Mouse (Mus musculus) retina, postnatal 1 day (tissue): ENCODE results near the gene Sel1l.
A peak's percentile ranks its signal among the peaks of the same experiment; 100 is the strongest.

Experiments
- DNase-seq: peaks from one replicate; pipeline ENCODE4 v3.0.0-alpha.2; 2012

The Sel1l gene

DNA sequence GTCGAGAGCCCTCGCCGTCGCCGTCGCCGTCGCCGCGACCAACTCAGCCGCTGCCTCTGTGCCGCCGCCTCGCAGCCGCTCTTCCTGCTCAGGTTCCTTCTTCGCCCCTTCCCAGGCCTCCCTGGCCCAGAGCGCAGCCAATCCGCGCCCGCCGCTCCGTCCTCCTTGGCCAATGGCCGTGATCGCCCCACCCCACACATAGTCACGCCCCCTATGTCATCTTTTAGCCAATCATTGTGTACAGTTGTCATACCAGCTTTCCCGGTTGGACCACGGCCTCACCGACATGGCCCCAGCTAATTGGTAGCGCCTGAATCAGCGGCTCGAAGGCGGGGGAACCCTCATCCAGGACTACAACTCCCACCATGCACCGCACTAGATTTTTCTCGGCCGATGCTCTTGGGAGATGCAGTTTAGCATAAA, at the start of gene Sel1l:
Gene Sel1l, minus strand, starts transcription at position 113 of the 423 bp plus-strand sequence.
- peak; percentile 100 for DNase-seq

GRCm38 (mm10) chr12:91892622-91893560, 43.9 kb upstream of the Sel1l start:
- no peak for DNase-seq

DNA sequence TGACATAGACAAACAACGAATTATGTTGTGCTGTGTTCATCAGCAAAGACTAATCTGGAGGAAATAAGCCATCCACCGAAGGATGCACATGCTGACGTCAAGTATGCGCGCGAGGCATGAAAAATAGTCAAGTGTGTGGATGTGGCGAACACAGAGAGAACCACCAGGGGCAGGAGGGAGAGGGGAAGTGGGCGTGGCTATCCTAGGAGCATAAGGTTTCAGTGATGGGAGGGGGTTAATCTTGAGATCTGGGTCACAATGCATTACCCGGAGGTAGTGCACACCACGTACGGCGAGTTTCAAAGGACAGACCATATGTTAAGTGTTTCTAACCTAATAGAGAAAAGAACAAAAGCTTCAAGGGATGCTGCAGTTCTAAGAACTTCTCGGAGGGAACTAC, 31.5 kb upstream of the Sel1l start:
- DNase-seq, result peak; percentile 58

- DNase-seq, result peak; percentile 10
Measured at GRCm38 (mm10) chr12:91878912-91879250, 29.9 kb upstream of the Sel1l start.

- DNase-seq, result peak; percentile 19
Measured at GRCm38 (mm10) chr12:91878056-91878911, 29.3 kb upstream of the Sel1l start.

DNA sequence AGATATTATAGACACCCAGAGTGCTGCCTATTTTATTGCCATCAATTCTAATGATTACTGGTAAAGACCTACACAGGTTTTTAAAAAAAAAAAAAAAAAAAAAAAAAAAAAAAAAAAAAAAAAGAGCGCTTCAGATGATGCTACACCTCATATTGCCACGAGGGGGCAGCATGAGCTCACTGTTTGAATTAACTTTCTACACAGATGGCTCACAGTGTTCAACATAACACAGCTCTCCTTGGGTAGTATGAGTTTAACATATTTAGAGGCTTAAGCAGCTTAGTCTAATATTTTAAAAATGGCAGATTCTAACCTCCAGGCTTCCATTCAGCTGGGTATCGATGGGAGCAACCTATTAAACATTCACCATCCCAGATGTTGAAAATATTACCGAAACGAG, 28.7 kb upstream of the Sel1l start:
- peak; percentile 72 for DNase-seq

DNA sequence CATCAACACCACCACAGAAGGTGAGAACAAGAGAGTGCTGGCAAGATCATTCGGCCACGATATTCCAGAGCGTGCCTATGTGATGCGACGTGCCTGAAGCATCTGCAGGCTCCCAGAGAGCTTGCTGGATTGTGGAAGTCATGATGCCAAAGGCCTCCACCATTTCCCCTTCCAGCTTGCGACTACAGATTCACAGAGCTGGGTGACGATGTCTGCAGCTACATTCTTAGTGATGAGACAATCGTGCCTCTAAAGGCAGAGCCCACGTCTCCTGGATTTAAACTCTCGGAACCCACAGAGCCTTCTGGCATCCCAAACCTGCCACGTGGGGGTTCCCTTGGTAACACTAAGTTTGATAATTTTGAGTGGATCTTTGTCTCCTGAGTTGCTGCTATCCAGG, 21.7 kb upstream of the Sel1l start:
- no peak for DNase-seq

DNA sequence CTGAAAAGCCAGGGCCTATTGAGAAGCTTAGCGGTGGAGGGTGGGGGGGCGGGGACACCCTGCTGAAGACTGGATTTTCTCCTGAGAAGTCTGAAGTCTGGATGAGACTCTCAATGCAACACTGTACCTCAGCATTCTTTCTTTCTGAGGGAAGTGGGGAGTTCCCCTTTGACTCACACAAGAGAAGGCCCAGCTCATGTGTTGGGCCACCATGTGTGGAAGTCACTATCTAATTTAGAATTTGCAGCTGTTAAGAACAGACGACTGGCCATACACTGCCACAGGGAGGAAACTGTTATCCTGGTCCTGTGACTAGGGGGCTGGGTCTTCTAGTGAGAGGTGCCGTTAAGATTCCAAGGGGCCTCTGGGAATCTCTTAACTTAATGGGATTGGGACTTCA, 20.4 kb upstream of the Sel1l start:
- DNase-seq, result no peak

DNA sequence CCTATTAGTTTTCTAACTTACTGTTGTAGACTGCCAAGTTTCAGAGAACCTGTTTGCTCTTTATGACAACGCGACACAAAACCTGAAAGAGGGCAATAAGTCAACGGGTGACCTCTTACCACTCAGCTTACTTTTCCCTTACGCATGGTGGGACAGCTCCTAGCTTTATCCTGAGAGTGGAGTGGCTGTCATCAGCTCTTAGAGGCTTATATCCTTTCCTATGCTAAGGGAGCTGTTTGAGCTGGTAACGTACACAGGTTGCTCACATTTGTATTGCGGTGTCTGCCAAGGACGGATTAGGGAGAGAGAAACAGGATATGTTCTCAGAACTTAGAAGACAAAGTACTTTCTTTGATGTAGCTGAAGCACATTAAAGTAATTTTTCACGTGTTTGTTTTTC, 5.4 kb upstream of the Sel1l start:
- no peak for DNase-seq

DNA sequence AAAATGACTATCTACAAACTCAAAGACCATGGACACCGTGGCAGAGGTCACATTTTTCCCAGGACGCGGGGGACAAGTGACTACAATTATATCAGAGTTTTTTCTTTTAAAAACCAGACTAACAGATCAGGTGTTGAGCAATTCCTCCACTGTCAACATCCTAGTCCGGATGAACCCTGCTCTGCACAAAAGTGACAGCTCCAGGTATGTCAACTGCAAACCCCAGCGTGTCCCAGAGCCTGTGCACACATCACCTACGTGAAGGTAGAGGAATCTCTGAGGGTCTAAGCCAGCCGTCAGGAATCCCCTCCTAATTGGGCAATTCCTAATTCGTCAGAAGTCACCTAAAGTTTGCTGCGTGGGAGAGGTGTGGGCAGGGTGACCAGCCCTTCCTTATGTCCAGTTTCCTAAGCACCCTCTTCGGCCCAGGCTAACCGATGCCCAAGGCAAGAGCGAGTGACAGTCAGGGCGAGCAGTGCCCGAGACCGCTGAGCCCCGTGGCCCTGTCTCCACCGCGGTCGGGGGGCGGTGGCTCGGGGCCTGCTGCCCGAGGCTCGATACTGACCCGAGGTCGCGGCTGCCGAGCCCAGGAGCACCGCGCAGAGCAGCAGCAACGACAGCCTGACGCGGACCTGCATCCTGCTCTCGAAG, 438 bp downstream of the Sel1l start:
- no peak for DNase-seq

DNA sequence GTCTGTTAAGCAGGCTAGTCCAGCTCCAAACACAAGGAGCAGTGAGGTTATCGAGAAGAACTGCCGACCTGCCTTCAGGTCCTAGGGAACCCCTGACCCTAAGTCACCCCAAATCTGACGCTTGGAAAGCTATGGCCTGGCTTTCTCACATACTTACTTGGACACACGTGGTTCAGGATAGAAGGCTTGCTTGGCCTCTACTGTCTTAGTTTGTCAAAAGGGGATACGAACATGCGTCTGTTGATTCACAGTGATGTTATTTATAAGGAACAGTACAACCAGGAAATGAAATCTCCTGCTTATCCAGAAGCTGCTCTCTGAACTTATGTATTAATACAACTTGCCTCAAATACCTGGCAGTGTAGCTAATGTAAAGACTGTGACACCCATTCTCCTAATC, 2.9 kb downstream of the Sel1l start:
- DNase-seq, result no peak

DNA sequence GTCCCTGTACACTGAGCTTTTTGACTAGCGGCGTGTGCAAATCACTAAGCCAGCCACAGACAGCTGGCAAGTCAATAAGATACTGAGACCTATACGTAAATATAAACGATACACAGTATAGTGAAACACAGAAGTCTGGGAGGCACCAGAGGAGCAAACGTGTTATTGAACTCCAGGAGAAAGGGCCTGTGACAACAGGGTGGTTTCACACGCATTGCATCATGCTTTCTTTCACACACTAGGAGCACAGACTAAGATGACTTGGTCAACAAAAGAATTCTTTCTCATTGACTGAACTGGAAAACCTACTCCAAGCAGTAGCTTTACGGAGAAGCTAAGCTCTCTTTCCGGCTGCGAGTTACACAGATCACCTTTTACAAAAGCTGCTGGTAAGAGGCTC, 3.6 kb downstream of the Sel1l start:
- no peak for DNase-seq

GRCm38 (mm10) chr12:91844542-91844941, 4.4 kb downstream of the Sel1l start:
- DNase-seq, result no peak

DNA sequence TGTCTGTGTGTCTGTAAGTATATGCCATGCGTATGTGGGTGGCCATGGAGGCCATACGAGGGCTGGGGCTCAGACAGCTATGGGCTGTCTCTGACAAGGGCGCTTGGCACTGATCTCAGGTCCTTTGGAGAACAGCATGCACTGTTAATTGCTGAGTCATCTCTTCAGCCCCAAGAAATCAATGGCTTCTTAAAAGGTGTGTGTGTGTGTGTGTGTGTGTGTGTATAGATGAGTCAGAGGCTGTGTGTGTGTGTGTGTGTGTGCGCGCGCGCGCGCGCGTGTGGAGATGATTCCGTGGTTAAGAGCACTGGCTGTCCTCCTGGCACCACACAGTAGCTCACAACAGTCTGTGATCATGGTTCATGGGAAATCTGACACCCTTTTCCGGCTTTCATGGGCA, 5.1 kb downstream of the Sel1l start:
- no peak for DNase-seq

DNA sequence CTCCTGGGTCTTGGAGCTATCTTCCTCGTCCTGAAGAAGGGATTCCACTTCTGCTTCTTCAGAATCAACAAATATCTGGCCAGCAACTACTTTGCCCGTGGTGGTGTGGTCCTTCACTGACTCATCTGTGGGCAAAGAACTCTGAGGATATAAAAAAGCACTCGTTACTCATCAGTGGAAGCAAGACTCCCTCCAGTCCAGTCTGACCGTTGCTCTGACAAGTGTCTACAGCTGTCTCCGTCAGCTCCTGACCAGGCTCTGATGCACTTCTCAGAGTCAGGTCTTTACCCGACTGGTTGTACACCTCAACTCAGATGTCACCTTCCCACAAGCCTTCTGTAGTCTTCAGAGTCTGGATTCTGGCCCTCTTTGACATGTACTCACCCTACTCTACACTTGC, 7.2 kb downstream of the Sel1l start:
- DNase-seq, result no peak

GRCm38 (mm10) chr12:91838261-91838660, 10.7 kb downstream of the Sel1l start:
- no peak for DNase-seq

DNA sequence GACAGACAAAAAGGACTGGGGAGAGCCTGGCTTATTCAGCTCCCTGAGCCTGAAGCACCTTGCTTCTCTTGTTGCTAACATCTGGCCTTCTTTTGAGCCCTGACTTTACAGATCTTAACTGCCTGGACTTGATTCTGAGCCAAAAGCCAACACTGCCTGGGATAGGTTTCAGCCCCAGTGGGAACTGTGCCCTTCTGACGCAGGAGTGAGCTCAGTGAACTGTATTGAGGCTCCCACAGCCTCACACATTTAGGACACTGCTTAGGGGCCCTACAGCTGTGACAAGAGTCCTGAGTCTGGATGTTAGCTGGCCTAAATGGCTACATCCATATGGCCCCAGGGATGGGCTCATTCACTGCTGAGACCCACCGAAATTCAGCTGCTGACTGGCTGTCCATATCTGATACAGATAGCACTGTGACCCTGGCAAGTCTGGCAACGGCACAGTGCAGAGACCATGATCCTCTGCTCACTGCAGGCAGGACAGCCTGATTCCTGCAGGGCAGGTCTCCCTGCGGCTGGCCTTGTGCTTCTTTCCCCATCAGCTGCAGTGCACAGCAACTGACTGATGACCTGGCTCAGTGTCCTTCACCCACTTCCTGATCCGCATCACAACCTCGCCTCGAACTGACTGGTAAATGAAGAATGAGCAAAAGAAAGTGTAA, 11.4 kb downstream of the Sel1l start:
- DNase-seq, result peak; percentile 32

DNA sequence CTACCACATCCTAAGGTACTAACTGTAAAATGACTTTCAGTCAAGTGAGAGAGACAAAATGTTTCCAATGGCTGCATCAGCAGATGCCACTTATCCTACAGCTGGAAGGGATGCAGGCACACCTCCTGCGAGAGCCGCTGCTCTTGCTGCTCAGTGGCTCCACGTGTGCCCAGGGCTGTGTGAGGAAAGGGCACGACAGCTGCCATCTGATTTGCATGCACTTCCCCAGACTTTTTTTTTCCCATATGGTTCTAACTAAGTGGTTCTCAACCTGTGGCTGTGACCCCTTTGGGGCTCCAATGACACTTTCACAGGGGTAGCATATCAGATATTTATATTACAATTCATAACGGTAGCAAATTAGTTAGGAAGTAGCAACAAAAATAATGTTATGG, 15.0 kb downstream of the Sel1l start:
- DNase-seq, result no peak

DNA sequence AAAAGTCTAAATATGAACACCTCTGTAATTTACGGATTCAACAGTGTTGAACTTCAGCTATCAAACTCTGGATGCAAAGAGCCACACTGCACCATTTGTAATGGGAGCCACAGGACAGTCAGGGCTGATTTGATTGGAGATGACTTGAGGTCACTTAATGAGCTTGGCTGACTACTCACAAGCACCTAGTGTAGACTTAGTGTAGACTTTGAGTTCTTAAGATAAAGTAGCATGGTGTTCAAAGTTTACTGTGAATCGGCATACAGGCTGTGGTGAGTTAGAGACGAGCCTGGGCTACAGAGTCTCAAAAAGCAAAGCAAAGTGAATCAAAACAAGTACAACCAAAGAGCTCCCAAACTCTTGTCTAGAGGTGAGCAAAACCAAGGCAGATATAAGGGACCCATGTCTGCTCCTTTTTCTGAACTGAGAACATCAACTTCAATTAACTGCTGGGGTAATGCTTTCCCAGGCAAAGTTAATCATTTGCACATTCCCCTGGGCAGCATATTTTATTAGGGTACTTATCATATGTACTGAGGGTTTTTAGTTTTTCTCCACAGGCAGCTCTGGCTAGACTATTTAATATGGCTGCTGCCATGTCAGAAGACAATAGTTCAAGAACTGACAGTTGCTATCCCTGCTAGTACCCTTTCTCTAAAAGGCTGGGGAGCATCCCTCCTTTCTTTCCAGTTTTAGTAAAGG, 15.6 kb downstream of the Sel1l start:
- DNase-seq, result no peak

- DNase-seq, result no peak
Measured at GRCm38 (mm10) chr12:91831410-91831809, 17.5 kb downstream of the Sel1l start.

DNA sequence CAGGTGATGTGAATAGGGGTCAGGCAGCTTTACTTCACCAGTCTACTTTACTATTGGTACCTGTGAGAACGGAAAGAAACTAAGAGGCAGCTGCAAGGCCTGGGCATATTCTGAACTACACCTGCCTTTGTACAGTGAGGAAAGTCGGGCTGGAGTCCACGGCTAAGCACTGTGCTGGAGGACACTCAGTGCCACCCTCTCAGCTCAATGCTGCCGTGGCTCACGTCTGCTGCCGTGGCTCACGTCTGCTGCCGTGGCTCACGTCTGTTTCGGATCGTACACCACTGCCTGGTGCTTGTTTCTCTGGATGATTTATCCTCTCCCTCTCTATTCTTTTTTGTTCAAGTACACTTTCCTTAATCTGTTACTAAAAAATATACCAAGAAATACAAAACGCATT, 28.5 kb downstream of the Sel1l start:
- no peak for DNase-seq

DNA sequence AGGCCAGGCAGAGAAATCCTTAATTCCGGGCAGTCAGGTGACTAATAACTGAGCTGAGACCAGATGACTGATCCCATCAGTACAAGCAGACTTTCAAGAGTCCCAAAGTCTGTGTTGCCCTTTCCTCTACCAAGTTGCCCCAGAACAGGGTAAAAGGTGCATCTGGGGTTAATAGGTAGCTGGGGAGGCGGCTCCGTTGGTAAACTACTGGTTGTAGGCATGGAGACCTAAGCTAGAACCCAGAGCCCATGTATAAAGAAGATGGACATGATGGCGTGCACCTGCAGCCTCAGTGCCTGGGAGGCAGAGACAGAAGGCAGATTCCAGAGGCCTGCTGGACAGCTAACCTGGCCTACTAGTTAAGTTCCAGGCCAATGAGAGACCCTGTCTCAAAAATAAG, 30.2 kb downstream of the Sel1l start:
- DNase-seq, result no peak
